In genomic region chr17:87445337-87445916, GRCm38 (mm10) we compare ENCODE assay signal across 8 mouse cellular contexts. TPM values are rescaled to one million over a fixed set of nuclear protein-coding genes. Genes with fewer than 3 reads are reported as not detected.
A peak's percentile ranks its signal among the peaks of the same experiment; 100 is the strongest.
DNase-seq lines count a peak whose midpoint lies in the region; ATAC-seq and TF ChIP-seq lines count a peak whose summit lies in the region.

No protein-coding gene starts in this region.

- peak overlapping the region; percentile 86 for H3K4me2 ChIP-seq in heart, embryonic 13.5 days
- peak overlapping the region; percentile 87 for H3K4me2 ChIP-seq in liver, embryonic 11.5 days

- H3K9me3 ChIP-seq in heart, embryonic 13.5 days = no peaks in the 10 kb centered on the region
- no peaks in the 10 kb centered on the region for H3K9me3 ChIP-seq in liver, embryonic 11.5 days (ENCODE audit: control insufficient read depth, low read length)

- H3K36me3 ChIP-seq in heart, embryonic 13.5 days = peaks cover 22% of the 10 kb centered on the region
- H3K36me3 ChIP-seq in liver, embryonic 11.5 days (ENCODE audit: control insufficient read depth, insufficient read depth, low read length) = peaks cover 2% of the 10 kb centered on the region; the same call in 1 of the 2 replicates
- peaks cover 8% of the 10 kb centered on the region for H3K36me3 ChIP-seq in small intestine, adult 2 months (ENCODE audit: control insufficient read depth, insufficient read depth, low read length)

- H3K4me3 ChIP-seq in heart, embryonic 13.5 days = peak overlapping the region; percentile 94
- H3K4me3 ChIP-seq in liver, embryonic 11.5 days (ENCODE audit: low read depth, low read length) = peak overlapping the region; percentile 97
- peak overlapping the region; percentile 98 for H3K4me3 ChIP-seq in small intestine, adult 2 months (ENCODE audit: low read depth, low read length)

- peak overlapping the region; percentile 99 for H3K27ac ChIP-seq in heart, embryonic 13.5 days (replicated peaks)
- no peak overlapping the region for H3K27ac ChIP-seq in liver, embryonic 11.5 days (ENCODE audit: low read depth, low read length)
- peak overlapping the region; percentile 86 for H3K27ac ChIP-seq in small intestine, adult 2 months (ENCODE audit: insufficient read depth, low read depth, low read length)

- no peak for TF ChIP-seq CTCF in small intestine, adult 2 months (IDR thresholded peaks at IDR 0.05; ENCODE audit: extremely low read depth, insufficient read length, insufficient replicate concordance, low read depth, low read length)

- peaks cover 54% of the 10 kb centered on the region for H3K4me1 ChIP-seq in heart, embryonic 13.5 days
- H3K4me1 ChIP-seq in liver, embryonic 11.5 days (replicated peaks; ENCODE audit: control insufficient read depth, insufficient read depth, low read length) = peaks cover 30% of the 10 kb centered on the region
- peaks cover 8% of the 10 kb centered on the region for H3K4me1 ChIP-seq in small intestine, adult 2 months (ENCODE audit: control insufficient read depth, insufficient read depth, insufficient read length, low read length)

- H3K27me3 ChIP-seq in heart, embryonic 13.5 days (replicated peaks) = no peaks in the 10 kb centered on the region
- no peaks in the 10 kb centered on the region for H3K27me3 ChIP-seq in liver, embryonic 11.5 days (replicated peaks; ENCODE audit: control insufficient read depth, insufficient read depth, low read length)
- H3K27me3 ChIP-seq in small intestine, adult 2 months (ENCODE audit: control insufficient read depth, insufficient read depth, low read length) = no peaks in the 10 kb centered on the region

- H3K9ac ChIP-seq in heart, embryonic 13.5 days = peak overlapping the region; percentile 100
- peak overlapping the region; percentile 99 for H3K9ac ChIP-seq in liver, embryonic 11.5 days (ENCODE audit: low read depth, low read length)

- peak; percentile 28 for DNase-seq in embryo, embryonic 10 days (ENCODE audit: low spot score)
- no peak for DNase-seq in embryo, embryonic 11 days
- DNase-seq in MEL-GATA-1-ER (ENCODE audit: extremely low read depth, low read depth) = peak; percentile 21
- DNase-seq in liver, embryonic 11.5 days (ENCODE audit: low spot score) = no peak
- no peak for DNase-seq in urinary bladder, postnatal 36 days (ENCODE audit: low spot score in 2 of 2)
- no peak for DNase-seq in thymus, adult 18-20 months

- TF ChIP-seq POLR2A in small intestine, adult 2 months (IDR thresholded peaks at IDR 0.05; ENCODE audit: low read depth, low read length) = no peak

- ATAC-seq in heart, embryonic 13.5 days (ENCODE audit: extremely low read depth, insufficient number of reproducible peaks, low FRiP score, low TSS enrichment) = no peak
- no peak for ATAC-seq in liver, embryonic 11.5 days (replicated peaks; ENCODE audit: low FRiP score)

- WGBS in heart, embryonic 13.5 days = under 1% methylated on average over 13 of the region's 13 CpGs
- under 1% methylated on average over 13 of the region's 13 CpGs for WGBS in liver, embryonic 11.5 days
- under 1% methylated on average over 13 of the region's 13 CpGs for WGBS in small intestine, adult 2 months

RNA-seq across cellular contexts. Expression of gene Calm2, which starts 1.3 kb away (rescaled TPM):
- 550 and 637 TPM in 2 replicates for polyA plus RNA-seq in heart, embryonic 13.5 days (2015; fragmentation: Nextera tagmentation; extraction: Ambion mirVana)
- polyA plus RNA-seq in liver, embryonic 11.5 days (2014; fragmentation: Nextera tagmentation; extraction: Ambion mirVana) = 744 and 764 TPM in 2 replicates
- polyA plus RNA-seq in small intestine, adult 2 months (2012; rRNA removed) = 7.3 and 22.8 TPM in 2 replicates

RNA-seq across cellular contexts. Expression of gene Stpg4, which starts 17.9 kb away (rescaled TPM):
- 0.27 TPM in 1 of 2 replicates, not detected in the other for polyA plus RNA-seq in heart, embryonic 13.5 days (2015; fragmentation: Nextera tagmentation; extraction: Ambion mirVana)
- not detected in 2 replicates for polyA plus RNA-seq in liver, embryonic 11.5 days (2014; fragmentation: Nextera tagmentation; extraction: Ambion mirVana)
- not detected in 2 replicates for polyA plus RNA-seq in small intestine, adult 2 months (2012; rRNA removed)

Comparison
In these comparisons a context has a peak if more than half of its experiments do, and no peak if none do; other contexts are left out.
1. DNase-seq: peak in embryo, embryonic 10 days (single experiment) and MEL-GATA-1-ER (single experiment); none in embryo, embryonic 11 days (single experiment), liver, embryonic 11.5 days (single experiment), urinary bladder, postnatal 36 days (0 of 2) and thymus, adult 18-20 months (0 of 2).
2. RNA of gene Calm2, which starts 1.3 kb away (polyA plus RNA-seq): 744 to 764 TPM in liver, embryonic 11.5 days and 550 to 637 TPM in heart, embryonic 13.5 days; 7.3 to 22.8 TPM in small intestine, adult 2 months; every median in the first group is over 10 times any median in the second.
3. Peak in every context shown above with its lines, with median percentiles within 50 percentile points of each other: H3K4me3 ChIP-seq.